Mouse (Mus musculus) liver, embryonic 15.5 days (tissue): ENCODE results near the gene Rasal2. TPM values are rescaled to one million over a fixed set of nuclear protein-coding genes. Genes with fewer than 3 reads are reported as not detected.

Experiments
- ATAC-seq: fragments of 200-750 bp; cut with Nextera tagmentation; 2 replicates; pipeline ENCODE4 v1.8.0; 2017; ENCODE audit warnings: moderate number of reproducible peaks, mild to moderate bottlenecking, moderate library complexity; ENCODE audit not compliant: insufficient read depth
- H3K27ac ChIP-seq: fragments of 300-500 bp; sonication (generic); replicated peaks from 2 replicates; pipeline ENCODE4 v1.5.1; 2015; ENCODE audit warnings: mild to moderate bottlenecking, inconsistent platforms
- H3K27me3 ChIP-seq: fragments of 300-500 bp; sonication (generic); 2 replicates; pipeline ENCODE4 v1.6.1; 2015; ENCODE audit warnings: mild to moderate bottlenecking, inconsistent platforms
- H3K36me3 ChIP-seq: fragments of 300-500 bp; sonication (generic); replicated peaks from 2 replicates; pipeline ENCODE4 v1.6.1; 2015; ENCODE audit warnings: moderate library complexity, mild to moderate bottlenecking, inconsistent platforms
- H3K4me1 ChIP-seq: fragments of 300-500 bp; sonication (generic); replicated peaks from 2 replicates; pipeline ENCODE4 v1.6.1; 2015; ENCODE audit warnings: inconsistent platforms
- H3K4me2 ChIP-seq: fragments of 300-500 bp; sonication (generic); 2 replicates; pipeline ENCODE4 v1.6.1; 2015; ENCODE audit warnings: moderate library complexity, mild to moderate bottlenecking, inconsistent platforms
- H3K4me3 ChIP-seq: fragments of 300-500 bp; sonication (generic); replicated peaks from 2 replicates; pipeline ENCODE4 v1.5.1; 2015; ENCODE audit warnings: mild to moderate bottlenecking, inconsistent platforms
- H3K9ac ChIP-seq: fragments of 300-500 bp; sonication (generic); 2 replicates; pipeline ENCODE4 v1.6.1; 2015; ENCODE audit warnings: moderate library complexity, mild to moderate bottlenecking, inconsistent platforms
- H3K9me3 ChIP-seq: fragments of 300-500 bp; sonication (generic); replicated peaks from 2 replicates; pipeline ENCODE4 v1.6.1; 2016; ENCODE audit warnings: inconsistent platforms
- WGBS: fragments of 180-500 bp; shearing (Covaris S2); methylation state at CpG from one replicate; pipeline ENCODE4 v1.1.7; 2015; ENCODE audit warnings: mixed read lengths; ENCODE audit not compliant: insufficient replicate concordance; 5-methylcytosine and 5-hydroxymethylcytosine counted together
- polyA plus RNA-seq: library from polyadenylated mRNA; unstranded; fragments of >200 nt; fragmentation: Nextera tagmentation; extraction: Ambion mirVana; gene quantifications from 2 replicates; pipeline ENCODE4 v1.2.1, GENCODE M21; 2015

The Rasal2 gene
- polyA plus RNA-seq, 1 experiment from 2014 or later, result 2.0 TPM

GRCm38 (mm10) chr1:157181081-157181480 is 231.3 kb downstream of the Rasal2 start:
- H3K9me3 ChIP-seq, result no peaks in the 10 kb centered on the region
- no peaks in the 10 kb centered on the region for H3K4me1 ChIP-seq
- no peak overlapping the region for H3K4me2 ChIP-seq
- H3K27ac ChIP-seq, result no peak overlapping the region
- no peaks in the 10 kb centered on the region for H3K36me3 ChIP-seq
- no peak for ATAC-seq
- no peak overlapping the region for H3K9ac ChIP-seq
- H3K4me3 ChIP-seq, result no peak overlapping the region
- H3K27me3 ChIP-seq, result no peaks in the 10 kb centered on the region

- no peak overlapping the region for H3K27ac ChIP-seq
- H3K36me3 ChIP-seq, result no peaks in the 10 kb centered on the region
- H3K4me3 ChIP-seq, result no peak overlapping the region
- H3K9me3 ChIP-seq, result no peaks in the 10 kb centered on the region
- no peaks in the 10 kb centered on the region for H3K27me3 ChIP-seq
- 47% methylated on average over 9 of the region's 9 CpGs for WGBS
- no peak overlapping the region for H3K4me2 ChIP-seq
- H3K9ac ChIP-seq, result no peak overlapping the region
- no peaks in the 10 kb centered on the region for H3K4me1 ChIP-seq
- no peak for ATAC-seq
These were observed 233.2 kb downstream of the Rasal2 start for GRCm38 (mm10) chr1:157178988-157179764.

DNA sequence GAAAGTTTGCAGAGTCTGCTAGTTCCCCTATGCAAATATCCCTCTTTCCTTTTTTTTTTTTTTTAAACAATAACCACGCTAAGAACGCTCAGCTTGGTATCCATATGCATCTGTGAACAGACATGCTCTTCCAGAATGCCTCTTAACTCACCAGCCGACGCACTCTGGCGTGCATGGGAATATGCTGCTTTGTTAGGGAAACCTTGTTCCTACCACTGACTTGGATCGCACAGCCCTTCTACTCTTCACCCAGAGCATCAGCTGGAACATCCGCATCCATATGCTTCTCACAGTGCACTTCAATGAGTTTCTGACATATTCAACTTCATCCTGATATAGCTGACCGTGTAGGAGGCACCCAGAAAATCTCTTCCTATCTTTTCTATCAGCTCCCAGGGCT is 243.1 kb downstream of the Rasal2 start:
- Histone ChIP-seq H3K9me3 (no peaks in the 10 kb centered on the region), H3K9ac (no peak overlapping the region), H3K4me1 (no peaks in the 10 kb centered on the region), H3K27ac (no peak overlapping the region), H3K4me2 (no peak overlapping the region), H3K4me3 (no peak overlapping the region), H3K27me3 (no peaks in the 10 kb centered on the region), H3K36me3 (no peaks in the 10 kb centered on the region)
- WGBS, result 71% methylated on average over 8 of the region's 8 CpGs
- ATAC-seq, result no peak

DNA sequence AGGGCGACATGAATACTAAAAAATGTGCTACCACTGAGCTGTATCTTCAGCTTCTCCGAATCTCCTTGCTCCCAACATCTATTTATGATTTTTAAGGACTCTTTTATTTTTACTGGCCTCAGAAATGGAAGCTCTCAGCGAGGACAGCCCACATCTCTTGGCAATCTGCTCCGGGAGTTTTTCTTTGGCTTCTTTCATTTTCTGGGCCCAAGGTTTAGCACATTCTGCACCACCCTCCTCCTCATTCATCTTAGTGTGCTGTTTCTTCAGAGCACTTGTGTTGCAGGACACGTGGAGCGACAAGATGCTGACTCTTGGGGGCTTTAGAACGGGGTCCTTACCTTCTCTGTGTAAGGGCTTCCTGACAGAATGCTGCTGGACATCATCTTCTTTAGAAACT is 243.5 kb downstream of the Rasal2 start:
- Histone ChIP-seq H3K4me3 (no peak overlapping the region), H3K27ac (no peak overlapping the region), H3K27me3 (no peaks in the 10 kb centered on the region), H3K4me1 (no peaks in the 10 kb centered on the region), H3K4me2 (no peak overlapping the region), H3K9me3 (no peaks in the 10 kb centered on the region), H3K36me3 (no peaks in the 10 kb centered on the region), H3K9ac (no peak overlapping the region)
- 66% methylated on average over 7 of the region's 7 CpGs for WGBS
- no peak for ATAC-seq

- H3K9ac ChIP-seq, result no peak overlapping the region
- no peak overlapping the region for H3K4me2 ChIP-seq
- no peak overlapping the region for H3K4me3 ChIP-seq
- no peak for ATAC-seq
- H3K9me3 ChIP-seq, result no peaks in the 10 kb centered on the region
- H3K36me3 ChIP-seq, result no peaks in the 10 kb centered on the region
- no peak overlapping the region for H3K27ac ChIP-seq
- no peaks in the 10 kb centered on the region for H3K4me1 ChIP-seq
- H3K27me3 ChIP-seq, result no peaks in the 10 kb centered on the region
These were observed 258.6 kb downstream of the Rasal2 start for GRCm38 (mm10) chr1:157153781-157154180.

- no peaks in the 10 kb centered on the region for H3K27me3 ChIP-seq
- no peaks in the 10 kb centered on the region for H3K4me1 ChIP-seq
- no peak overlapping the region for H3K4me3 ChIP-seq
- no peaks in the 10 kb centered on the region for H3K9me3 ChIP-seq
- H3K36me3 ChIP-seq, result no peaks in the 10 kb centered on the region
- no peak overlapping the region for H3K4me2 ChIP-seq
- WGBS, result 55% methylated on average over 1 of the region's 1 CpGs
- H3K27ac ChIP-seq, result no peak overlapping the region
- no peak overlapping the region for H3K9ac ChIP-seq
- ATAC-seq, result no peak
These were observed 262.3 kb downstream of the Rasal2 start for GRCm38 (mm10) chr1:157150107-157150506.

GRCm38 (mm10) chr1:157144621-157145020 is 267.8 kb downstream of the Rasal2 start:
- Histone ChIP-seq H3K27ac (no peak overlapping the region), H3K9me3 (no peaks in the 10 kb centered on the region), H3K4me3 (no peak overlapping the region), H3K4me1 (no peaks in the 10 kb centered on the region), H3K4me2 (no peak overlapping the region), H3K9ac (no peak overlapping the region), H3K27me3 (no peaks in the 10 kb centered on the region), H3K36me3 (no peaks in the 10 kb centered on the region)
- 73% methylated on average over 3 of the region's 3 CpGs for WGBS
- no peak for ATAC-seq

- WGBS, result 51% methylated on average over 7 of the region's 7 CpGs
- Histone ChIP-seq H3K9me3 (no peaks in the 10 kb centered on the region), H3K4me2 (no peak overlapping the region), H3K9ac (no peak overlapping the region), H3K4me3 (no peak overlapping the region), H3K27me3 (no peaks in the 10 kb centered on the region), H3K4me1 (no peaks in the 10 kb centered on the region), H3K36me3 (no peaks in the 10 kb centered on the region), H3K27ac (no peak overlapping the region)
- no peak for ATAC-seq
These were observed 269.0 kb downstream of the Rasal2 start for GRCm38 (mm10) chr1:157143326-157143932.

GRCm38 (mm10) chr1:157141014-157141413 is 271.4 kb downstream of the Rasal2 start:
- no peak for ATAC-seq
- 73% methylated on average over 3 of the region's 3 CpGs for WGBS
- no peaks in the 10 kb centered on the region for H3K27me3 ChIP-seq
- H3K4me1 ChIP-seq, result no peaks in the 10 kb centered on the region
- no peaks in the 10 kb centered on the region for H3K9me3 ChIP-seq
- no peak overlapping the region for H3K4me3 ChIP-seq
- no peak overlapping the region for H3K9ac ChIP-seq
- no peak overlapping the region for H3K27ac ChIP-seq
- H3K36me3 ChIP-seq, result no peaks in the 10 kb centered on the region
- no peak overlapping the region for H3K4me2 ChIP-seq

GRCm38 (mm10) chr1:157137854-157138241 is 274.5 kb downstream of the Rasal2 start:
- H3K27ac ChIP-seq, result no peak overlapping the region
- no peak overlapping the region for H3K4me3 ChIP-seq
- no peaks in the 10 kb centered on the region for H3K27me3 ChIP-seq
- H3K4me1 ChIP-seq, result no peaks in the 10 kb centered on the region
- no peak for ATAC-seq
- no peaks in the 10 kb centered on the region for H3K9me3 ChIP-seq
- H3K36me3 ChIP-seq, result no peaks in the 10 kb centered on the region
- H3K4me2 ChIP-seq, result no peak overlapping the region
- no peak overlapping the region for H3K9ac ChIP-seq
- WGBS, result 77% methylated on average over 1 of the region's 1 CpGs

- no peak for ATAC-seq
- no peak overlapping the region for H3K9ac ChIP-seq
- 68% methylated on average over 9 of the region's 9 CpGs for WGBS
These were observed 275.1 kb downstream of the Rasal2 start for GRCm38 (mm10) chr1:157137132-157137853.

More at GRCm38 (mm10) chr1:157137132-157137853, 275.1 kb downstream of the Rasal2 start:
- Histone ChIP-seq H3K4me2 (no peak overlapping the region), H3K4me1 (no peaks in the 10 kb centered on the region), H3K9me3 (no peaks in the 10 kb centered on the region), H3K4me3 (no peak overlapping the region), H3K27me3 (no peaks in the 10 kb centered on the region), H3K27ac (no peak overlapping the region), H3K36me3 (no peaks in the 10 kb centered on the region)
